Mouse (Mus musculus): ENCODE measurements around the gene Coa7. TPM values are rescaled to one million over a fixed set of nuclear protein-coding genes. Genes with fewer than 3 reads are reported as not detected.

The Coa7 gene
- polyA plus RNA-seq, 1 experiment from 2014 or later, result 45.3 TPM

GRCm38 (mm10) chr4:108369254-108369653 lies 41.3 kb downstream of the Coa7 start:
- Histone ChIP-seq H3K4me2 (no peak overlapping the region), H3K9ac (no peak overlapping the region), H3K4me1 (peaks cover under 1% of the 10 kb centered on the region; the same call in 1 of the 2 replicates), H3K9me3 (no peaks in the 10 kb centered on the region), H3K4me3 (replicated peaks) (no peak overlapping the region), H3K27ac (no peak overlapping the region), H3K36me3 (no peaks in the 10 kb centered on the region), H3K27me3 (replicated peaks) (no peaks in the 10 kb centered on the region)
- WGBS, result 30% methylated on average over 5 of the region's 5 CpGs
- ATAC-seq (ENCODE audit: insufficient read depth, low FRiP score, low read depth), result no peak

- Histone ChIP-seq H3K4me2 (no peak overlapping the region), H3K9me3 (no peaks in the 10 kb centered on the region), H3K4me3 (replicated peaks) (no peak overlapping the region), H3K4me1 (no peaks in the 10 kb centered on the region), H3K27ac (no peak overlapping the region), H3K27me3 (replicated peaks) (no peaks in the 10 kb centered on the region), H3K9ac (no peak overlapping the region), H3K36me3 (no peaks in the 10 kb centered on the region)
- WGBS, result 56% methylated on average over 4 of the region's 4 CpGs
- no peak for ATAC-seq (ENCODE audit: insufficient read depth, low FRiP score, low read depth)
Observed at GRCm38 (mm10) chr4:108370409-108370808, 42.5 kb downstream of the Coa7 start.

- Histone ChIP-seq H3K4me3 (replicated peaks) (no peak overlapping the region), H3K27ac (no peak overlapping the region), H3K27me3 (replicated peaks) (no peaks in the 10 kb centered on the region), H3K4me1 (no peaks in the 10 kb centered on the region), H3K36me3 (no peaks in the 10 kb centered on the region), H3K9ac (no peak overlapping the region), H3K4me2 (no peak overlapping the region), H3K9me3 (no peaks in the 10 kb centered on the region)
- no peak for ATAC-seq (ENCODE audit: insufficient read depth, low FRiP score, low read depth)
- 86% methylated on average over 3 of the region's 3 CpGs for WGBS
Observed at GRCm38 (mm10) chr4:108371421-108371820, 43.5 kb downstream of the Coa7 start.

GRCm38 (mm10) chr4:108372166-108372565 lies 44.2 kb downstream of the Coa7 start:
- Histone ChIP-seq H3K36me3 (no peaks in the 10 kb centered on the region), H3K9ac (no peak overlapping the region), H3K27me3 (replicated peaks) (no peaks in the 10 kb centered on the region), H3K4me3 (replicated peaks) (no peak overlapping the region), H3K4me2 (no peak overlapping the region), H3K4me1 (no peaks in the 10 kb centered on the region), H3K9me3 (no peaks in the 10 kb centered on the region), H3K27ac (no peak overlapping the region)
- 55% methylated on average over 3 of the region's 3 CpGs for WGBS
- ATAC-seq (ENCODE audit: insufficient read depth, low FRiP score, low read depth), result no peak

GRCm38 (mm10) chr4:108379476-108379875 lies 51.5 kb downstream of the Coa7 start:
- no peak overlapping the region for H3K4me2 ChIP-seq
- WGBS, result 76% methylated on average over 3 of the region's 3 CpGs

GRCm38 (mm10) chr4:108380146-108380545 lies 52.2 kb downstream of the Coa7 start:
- Histone ChIP-seq H3K4me2 (no peak overlapping the region), H3K4me3 (replicated peaks) (no peak overlapping the region), H3K9ac (no peak overlapping the region), H3K4me1 (no peaks in the 10 kb centered on the region; the same call in 1 of the 2 replicates), H3K27ac (no peak overlapping the region), H3K27me3 (replicated peaks) (peaks cover 4% of the 10 kb centered on the region), H3K9me3 (no peaks in the 10 kb centered on the region), H3K36me3 (no peaks in the 10 kb centered on the region)
- ATAC-seq (ENCODE audit: insufficient read depth, low FRiP score, low read depth), result no peak
- WGBS, result 5% methylated on average over 1 of the region's 1 CpGs

More at GRCm38 (mm10) chr4:108379476-108379875, 51.5 kb downstream of the Coa7 start:
- H3K9ac ChIP-seq, result no peak overlapping the region
- H3K27ac ChIP-seq, result no peak overlapping the region
- H3K9me3 ChIP-seq, result no peaks in the 10 kb centered on the region
- H3K4me3 ChIP-seq (replicated peaks), result no peak overlapping the region
- no peaks in the 10 kb centered on the region; the same call in 1 of the 2 replicates for H3K4me1 ChIP-seq
- ATAC-seq (ENCODE audit: insufficient read depth, low FRiP score, low read depth), result no peak
- no peaks in the 10 kb centered on the region for H3K36me3 ChIP-seq
- H3K27me3 ChIP-seq (replicated peaks), result peaks cover 4% of the 10 kb centered on the region

- H3K4me1 ChIP-seq, result no peaks in the 10 kb centered on the region; the same call in 1 of the 2 replicates
- H3K36me3 ChIP-seq, result no peaks in the 10 kb centered on the region
- H3K27me3 ChIP-seq (replicated peaks), result peaks cover 4% of the 10 kb centered on the region
- 0 out of 2 replicates have a peak within 1 kb of the TSS, but pooled peaks have one; percentile 22 for H3K9ac ChIP-seq
- peak within 1 kb of the TSS; percentile 90 for H3K4me2 ChIP-seq
- 3% methylated on average over 55 of the region's 55 CpGs for WGBS
- peak; percentile 24; the same call in 1 of the 2 replicates for ATAC-seq (ENCODE audit: insufficient read depth, low FRiP score, low read depth)
- peak within 1 kb of the TSS; percentile 46 for H3K4me3 ChIP-seq (replicated peaks)
- H3K27ac ChIP-seq, result no peak within 1 kb of the TSS
- no peaks in the 10 kb centered on the region for H3K9me3 ChIP-seq
Observed at GRCm38 (mm10) chr4:108383183-108383714, 55.3 kb downstream of the Coa7 start, which contains the start of gene Shisal2a. Gene Shisal2a, minus strand, starts transcription at chr4:108383349.

- WGBS, result 25% methylated on average over 1 of the region's 1 CpGs
- no peak for ATAC-seq (ENCODE audit: insufficient read depth, low FRiP score, low read depth)
- no peak overlapping the region for H3K4me2 ChIP-seq
Observed at GRCm38 (mm10) chr4:108386087-108386486, 58.1 kb downstream of the Coa7 start.

GRCm38 (mm10) chr4:108387106-108387505 lies 59.2 kb downstream of the Coa7 start:
- H3K9ac ChIP-seq, result no peak overlapping the region
- no peaks in the 10 kb centered on the region for H3K36me3 ChIP-seq
- H3K4me2 ChIP-seq, result peak overlapping the region; percentile 64
- peak overlapping the region; percentile 81; the same call in 1 of the 2 replicates for H3K27ac ChIP-seq
- 40% methylated on average over 4 of the region's 4 CpGs for WGBS
- H3K9me3 ChIP-seq, result no peaks in the 10 kb centered on the region
- H3K4me1 ChIP-seq, result no peaks in the 10 kb centered on the region; the same call in 1 of the 2 replicates
- H3K27me3 ChIP-seq (replicated peaks), result peaks cover 4% of the 10 kb centered on the region
- H3K4me3 ChIP-seq (replicated peaks), result peak overlapping the region; percentile 36
- peak; percentile 40; the same call in 1 of the 2 replicates for ATAC-seq (ENCODE audit: insufficient read depth, low FRiP score, low read depth)

More at GRCm38 (mm10) chr4:108386087-108386486, 58.1 kb downstream of the Coa7 start:
- H3K9ac ChIP-seq, result no peak overlapping the region
- H3K4me1 ChIP-seq, result no peaks in the 10 kb centered on the region; the same call in 1 of the 2 replicates
- peaks cover 4% of the 10 kb centered on the region for H3K27me3 ChIP-seq (replicated peaks)
- H3K27ac ChIP-seq, result no peak overlapping the region
- no peak overlapping the region for H3K4me3 ChIP-seq (replicated peaks)
- H3K9me3 ChIP-seq, result no peaks in the 10 kb centered on the region
- H3K36me3 ChIP-seq, result no peaks in the 10 kb centered on the region

- no peaks in the 10 kb centered on the region for H3K9me3 ChIP-seq
- peak overlapping the region; percentile 81 for H3K27ac ChIP-seq
- H3K4me3 ChIP-seq (replicated peaks), result peak overlapping the region; percentile 36
- no peaks in the 10 kb centered on the region for H3K36me3 ChIP-seq
- peak overlapping the region; percentile 13; the same call in 1 of the 2 replicates for H3K9ac ChIP-seq
- ATAC-seq (ENCODE audit: insufficient read depth, low FRiP score, low read depth), result peak; percentile 61; the same call in 1 of the 2 replicates
- no peaks in the 10 kb centered on the region; the same call in 1 of the 2 replicates for H3K4me1 ChIP-seq
- peaks cover 4% of the 10 kb centered on the region for H3K27me3 ChIP-seq (replicated peaks)
- H3K4me2 ChIP-seq, result peak overlapping the region; percentile 64
- 1% methylated on average over 18 of the region's 18 CpGs for WGBS
Observed at GRCm38 (mm10) chr4:108387681-108388253, 59.8 kb downstream of the Coa7 start.

- Histone ChIP-seq H3K4me1 (no peaks in the 10 kb centered on the region), H3K9ac (no peak overlapping the region), H3K9me3 (no peaks in the 10 kb centered on the region), H3K27me3 (replicated peaks) (peaks cover 4% of the 10 kb centered on the region), H3K36me3 (no peaks in the 10 kb centered on the region), H3K4me3 (replicated peaks) (no peak overlapping the region), H3K27ac (no peak overlapping the region), H3K4me2 (no peak overlapping the region)
- WGBS, result 71% methylated on average over 3 of the region's 3 CpGs
- no peak for ATAC-seq (ENCODE audit: insufficient read depth, low FRiP score, low read depth)
Observed at GRCm38 (mm10) chr4:108388741-108389140, 60.8 kb downstream of the Coa7 start.

GRCm38 (mm10) chr4:108391124-108391523 lies 63.2 kb downstream of the Coa7 start:
- peak; percentile 65 for ATAC-seq (ENCODE audit: insufficient read depth, low FRiP score, low read depth)
- 54% methylated on average over 5 of the region's 5 CpGs for WGBS

More at GRCm38 (mm10) chr4:108391124-108391523, 63.2 kb downstream of the Coa7 start:
- no peaks in the 10 kb centered on the region for H3K36me3 ChIP-seq
- no peak overlapping the region for H3K4me3 ChIP-seq (replicated peaks)
- H3K27me3 ChIP-seq (replicated peaks), result no peaks in the 10 kb centered on the region
- H3K9me3 ChIP-seq, result no peaks in the 10 kb centered on the region
- peak overlapping the region; percentile 66 for H3K27ac ChIP-seq
- H3K9ac ChIP-seq, result no peak overlapping the region
- H3K4me1 ChIP-seq, result no peaks in the 10 kb centered on the region
- H3K4me2 ChIP-seq, result no peak overlapping the region

Data from stomach, embryonic 15.5 days (tissue).